Mouse (Mus musculus) kidney, embryonic 15.5 days (tissue): ENCODE results near the gene Pagr1a. TPM values are rescaled to one million over a fixed set of nuclear protein-coding genes. Genes with fewer than 3 reads are reported as not detected.

Source experiments
- ATAC-seq: fragments of 200-750 bp; cut with Nextera tagmentation; replicated peaks from 2 replicates; pipeline ENCODE4 v1.8.0; 2017; ENCODE audit warnings: moderate TSS enrichment; ENCODE audit not compliant: low FRiP score
- H3K27ac ChIP-seq: fragments of 300-500 bp; sonication (generic); 2 replicates; pipeline ENCODE4 v1.5.1; 2015; ENCODE audit warnings: mild to moderate bottlenecking, inconsistent platforms
- H3K27me3 ChIP-seq: fragments of 300-500 bp; sonication (generic); 2 replicates; pipeline ENCODE4 v1.6.1; 2015; ENCODE audit warnings: inconsistent platforms
- H3K36me3 ChIP-seq: fragments of 300-500 bp; sonication (generic); 2 replicates; pipeline ENCODE4 v1.6.1; 2015; ENCODE audit warnings: inconsistent platforms
- H3K4me1 ChIP-seq: fragments of 300-500 bp; sonication (generic); 2 replicates; pipeline ENCODE4 v1.6.1; 2015; ENCODE audit warnings: inconsistent platforms
- H3K4me2 ChIP-seq: fragments of 300-500 bp; sonication (generic); 2 replicates; pipeline ENCODE4 v1.6.1; 2015; ENCODE audit warnings: moderate library complexity, mild to moderate bottlenecking, inconsistent platforms
- H3K4me3 ChIP-seq: fragments of 300-500 bp; sonication (generic); replicated peaks from 2 replicates; pipeline ENCODE4 v1.5.1; 2015; ENCODE audit warnings: mild to moderate bottlenecking, inconsistent platforms
- H3K9ac ChIP-seq: fragments of 300-500 bp; sonication (generic); 2 replicates; pipeline ENCODE4 v1.6.1; 2015; ENCODE audit warnings: mild to moderate bottlenecking, inconsistent platforms
- H3K9me3 ChIP-seq: fragments of 300-500 bp; sonication (generic); replicated peaks from 2 replicates; pipeline ENCODE4 v1.6.1; 2016; ENCODE audit warnings: inconsistent platforms
- WGBS: fragments of 180-500 bp; shearing (Covaris S2); methylation state at CpG from one replicate; pipeline ENCODE4 v1.1.7; 2015; ENCODE audit warnings: mixed read lengths; 5-methylcytosine and 5-hydroxymethylcytosine counted together
- polyA plus RNA-seq: library from polyadenylated mRNA; unstranded; fragments of >200 nt; fragmentation: Nextera tagmentation; extraction: Ambion mirVana; gene quantifications from 2 replicates; pipeline ENCODE4 v1.2.1, GENCODE M21; 2015

Gene Pagr1a
- polyA plus RNA-seq, 1 experiment from 2014 or later, result 59.5 TPM

DNA sequence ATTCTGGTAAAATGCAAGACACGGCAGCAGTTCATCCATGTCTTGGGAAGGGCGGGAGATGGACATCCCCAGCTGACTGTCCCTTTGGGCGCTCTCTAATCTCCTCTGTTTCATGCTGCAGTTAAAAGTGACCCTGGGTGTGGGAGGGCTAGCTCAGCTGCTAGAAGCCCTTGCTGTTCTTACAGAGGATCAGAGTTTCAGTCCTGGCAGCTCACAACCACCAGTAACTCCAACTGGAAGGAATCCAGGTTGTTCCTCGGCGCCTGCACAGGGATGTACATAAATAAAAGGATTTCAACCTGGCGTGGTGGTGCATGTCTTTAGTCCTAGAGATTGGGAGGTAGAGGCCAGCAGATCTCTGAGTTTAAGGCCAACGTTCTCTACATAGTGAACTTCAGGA, 34.0 kb downstream of the Pagr1a start:
- peaks cover 7% of the 10 kb centered on the region; the same call in 1 of the 2 replicates for H3K4me1 ChIP-seq
- WGBS, result 70% methylated on average over 7 of the region's 7 CpGs
- peaks cover 34% of the 10 kb centered on the region for H3K36me3 ChIP-seq
- H3K27me3 ChIP-seq, result no peaks in the 10 kb centered on the region
- H3K9me3 ChIP-seq, result no peaks in the 10 kb centered on the region
- H3K27ac ChIP-seq, result no peak overlapping the region
- H3K4me3 ChIP-seq, result no peak overlapping the region
- no peak for ATAC-seq
- no peak overlapping the region for H3K9ac ChIP-seq
- H3K4me2 ChIP-seq, result no peak overlapping the region

- 83% methylated on average over 4 of the region's 4 CpGs for WGBS
- Histone ChIP-seq H3K36me3 (peaks cover 38% of the 10 kb centered on the region), H3K9ac (no peak overlapping the region), H3K27me3 (no peaks in the 10 kb centered on the region), H3K4me3 (no peak overlapping the region), H3K27ac (no peak overlapping the region), H3K4me1 (peaks cover 17% of the 10 kb centered on the region), H3K4me2 (no peak overlapping the region), H3K9me3 (no peaks in the 10 kb centered on the region)
- ATAC-seq, result no peak
Observed at GRCm38 (mm10) chr7:126982054-126982453, 35.1 kb downstream of the Pagr1a start.

- Histone ChIP-seq H3K9ac (no peak overlapping the region), H3K4me3 (no peak overlapping the region), H3K4me1 (peaks cover 21% of the 10 kb centered on the region), H3K27ac (no peak overlapping the region), H3K27me3 (no peaks in the 10 kb centered on the region), H3K4me2 (no peak overlapping the region), H3K9me3 (no peaks in the 10 kb centered on the region), H3K36me3 (peaks cover 38% of the 10 kb centered on the region)
- 84% methylated on average over 2 of the region's 2 CpGs for WGBS
- no peak for ATAC-seq
Observed at GRCm38 (mm10) chr7:126981601-126982000, 35.6 kb downstream of the Pagr1a start.

DNA sequence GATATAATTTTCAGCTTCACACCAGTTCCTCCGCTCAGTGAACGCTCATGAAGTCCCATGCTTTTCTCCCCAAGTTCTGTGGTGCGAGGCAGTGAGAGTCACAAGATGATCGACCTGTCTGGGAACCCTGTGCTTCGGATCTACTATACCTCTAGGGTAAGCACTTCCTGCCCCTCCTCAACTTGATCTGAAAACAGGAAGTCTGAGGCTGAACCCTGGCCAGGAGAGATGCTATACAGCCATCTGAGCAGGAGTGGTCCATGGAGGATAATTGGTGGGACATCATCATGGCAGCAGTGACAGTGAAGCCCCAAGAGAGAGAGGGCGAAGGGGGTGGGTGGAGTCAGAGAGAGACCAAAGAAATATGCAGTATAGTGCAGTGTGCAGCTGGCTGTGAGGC, 38.3 kb downstream of the Pagr1a start:
- peaks cover 25% of the 10 kb centered on the region for H3K4me1 ChIP-seq
- no peaks in the 10 kb centered on the region for H3K27me3 ChIP-seq
- no peak for ATAC-seq
- H3K9ac ChIP-seq, result no peak overlapping the region
- peaks cover 38% of the 10 kb centered on the region for H3K36me3 ChIP-seq
- H3K4me3 ChIP-seq, result no peak overlapping the region
- no peak overlapping the region for H3K4me2 ChIP-seq
- H3K27ac ChIP-seq, result no peak overlapping the region
- 90% methylated on average over 6 of the region's 6 CpGs for WGBS
- H3K9me3 ChIP-seq, result no peaks in the 10 kb centered on the region

GRCm38 (mm10) chr7:126976878-126977459, 40.2 kb downstream of the Pagr1a start:
- Histone ChIP-seq H3K4me3 (peak overlapping the region; percentile 100), H3K9ac (peak overlapping the region; percentile 99), H3K27me3 (no peaks in the 10 kb centered on the region), H3K9me3 (no peaks in the 10 kb centered on the region), H3K36me3 (peaks cover 38% of the 10 kb centered on the region), H3K4me1 (peaks cover 25% of the 10 kb centered on the region), H3K4me2 (peak overlapping the region; percentile 79), H3K27ac (peak overlapping the region; percentile 92)
- 0 out of 2 replicates have a peak, but pooled peaks have one; percentile 1 for ATAC-seq
- 25% methylated on average over 14 of the region's 14 CpGs for WGBS

GRCm38 (mm10) chr7:126975950-126976866, 40.9 kb downstream of the Pagr1a start, which contains the start of gene Cdiptos:
TSS of gene Cdiptos (minus strand) at chr7:126976098.
- ATAC-seq, result peak; percentile 96
- Histone ChIP-seq H3K4me2 (peak within 1 kb of the TSS; percentile 79), H3K36me3 (peaks cover 34% of the 10 kb centered on the region), H3K27ac (peak within 1 kb of the TSS; percentile 92), H3K9ac (peak within 1 kb of the TSS; percentile 99), H3K27me3 (no peaks in the 10 kb centered on the region), H3K4me3 (peak within 1 kb of the TSS; percentile 100), H3K9me3 (no peaks in the 10 kb centered on the region), H3K4me1 (peaks cover 25% of the 10 kb centered on the region)
- WGBS, result under 1% methylated on average over 53 of the region's 55 CpGs

GRCm38 (mm10) chr7:126975893-126975949, 41.4 kb downstream of the Pagr1a start, which contains the start of gene Cdipt:
TSS of gene Cdipt (plus strand) at chr7:126975914.
- Histone ChIP-seq H3K36me3 (peaks cover 29% of the 10 kb centered on the region), H3K9ac (peak within 1 kb of the TSS; percentile 99), H3K27ac (peak within 1 kb of the TSS; percentile 92), H3K9me3 (no peaks in the 10 kb centered on the region), H3K27me3 (no peaks in the 10 kb centered on the region), H3K4me1 (peaks cover 25% of the 10 kb centered on the region), H3K4me3 (peak within 1 kb of the TSS; percentile 100), H3K4me2 (peak within 1 kb of the TSS; percentile 79)
- ATAC-seq, result no peak
- 5% methylated on average over 1 of the region's 1 CpGs for WGBS

GRCm38 (mm10) chr7:126975493-126975892, 41.7 kb downstream of the Pagr1a start:
- Histone ChIP-seq H3K4me1 (peaks cover 25% of the 10 kb centered on the region), H3K27ac (peak overlapping the region; percentile 92; the same call in 1 of the 2 replicates), H3K36me3 (peaks cover 28% of the 10 kb centered on the region), H3K9ac (0 out of 2 replicates have a peak overlapping the region, but pooled peaks have one; percentile 99), H3K9me3 (no peaks in the 10 kb centered on the region), H3K4me3 (peak overlapping the region; percentile 100), H3K4me2 (peak overlapping the region; percentile 79), H3K27me3 (no peaks in the 10 kb centered on the region)
- WGBS, result 8% methylated on average over 8 of the region's 8 CpGs
- ATAC-seq, result no peak

DNA sequence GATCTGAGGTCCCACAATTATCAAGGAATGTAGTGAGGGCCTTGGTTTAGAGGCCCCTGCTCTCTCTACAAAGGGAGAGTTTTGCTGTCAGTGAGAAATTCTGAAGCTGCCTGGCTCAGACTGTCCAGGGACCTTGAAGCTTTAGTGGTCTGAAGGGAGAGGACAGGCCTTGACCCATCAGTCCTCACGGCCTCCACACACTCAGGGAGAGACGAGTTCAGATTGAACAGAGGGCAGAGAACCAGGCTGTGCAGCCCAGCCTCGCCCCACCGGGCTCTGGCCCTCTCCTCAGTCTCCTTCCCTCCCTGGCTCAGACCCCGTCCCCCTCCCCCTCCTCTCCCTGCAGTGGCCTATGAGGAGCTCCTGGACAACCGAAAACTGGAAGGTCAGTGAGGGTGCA, 49.8 kb downstream of the Pagr1a start:
- 66% methylated on average over 6 of the region's 6 CpGs for WGBS
- Histone ChIP-seq H3K4me2 (no peak overlapping the region), H3K9ac (no peak overlapping the region), H3K4me1 (peaks cover 5% of the 10 kb centered on the region; the same call in 1 of the 2 replicates), H3K4me3 (no peak overlapping the region), H3K36me3 (no peaks in the 10 kb centered on the region), H3K9me3 (no peaks in the 10 kb centered on the region), H3K27ac (no peak overlapping the region), H3K27me3 (peaks cover 22% of the 10 kb centered on the region)
- ATAC-seq, result 0 out of 2 replicates have a peak, but pooled peaks have one; percentile 15

GRCm38 (mm10) chr7:126965568-126965967, 51.6 kb downstream of the Pagr1a start:
- H3K36me3 ChIP-seq, result no peaks in the 10 kb centered on the region
- WGBS, result 52% methylated on average over 3 of the region's 3 CpGs

More at GRCm38 (mm10) chr7:126965568-126965967, 51.6 kb downstream of the Pagr1a start:
- H3K4me3 ChIP-seq, result no peak overlapping the region
- no peak for ATAC-seq
- no peak overlapping the region for H3K4me2 ChIP-seq
- H3K27me3 ChIP-seq, result peaks cover 28% of the 10 kb centered on the region
- H3K27ac ChIP-seq, result no peak overlapping the region
- H3K4me1 ChIP-seq, result peaks cover 5% of the 10 kb centered on the region; the same call in 1 of the 2 replicates
- H3K9me3 ChIP-seq, result no peaks in the 10 kb centered on the region
- no peak overlapping the region for H3K9ac ChIP-seq
